Mouse (Mus musculus) megakaryocyte, embryonic 14.5 days (primary cell): ENCODE results near the gene Flad1.

Experiments used
- FLI1 ChIP-seq: IDR thresholded peaks from 2 replicates; pipeline ENCODE4 v1.6.1; 2012; ENCODE audit warnings: low read length, inconsistent platforms, mixed read lengths
- GATA1 ChIP-seq: IDR thresholded peaks from 3 replicates; pipeline ENCODE4 v1.6.1; 2012; ENCODE audit warnings: mixed read lengths, low read length, inconsistent platforms, borderline replicate concordance

- TF ChIP-seq GATA1, result no peak
- TF ChIP-seq FLI1, result no peak
Observed at GRCm38 (mm10) chr3:89392871-89393311, 18.8 kb downstream of the Flad1 start.
